Mouse (Mus musculus) intestine, embryonic 14.5 days (tissue): ENCODE data around the gene Tmem92. TPM values are rescaled to one million over a fixed set of nuclear protein-coding genes. Genes with fewer than 3 reads are reported as not detected.

Experiments
- polyA plus RNA-seq: library from polyadenylated mRNA; unstranded; fragments of >200 nt; fragmentation: Nextera tagmentation; extraction: Ambion mirVana; gene quantifications from 2 replicates; pipeline ENCODE4 v1.2.1, GENCODE M21; 2014

Tmem92 gene
- polyA plus RNA-seq, 1 experiment from 2014 or later: not detected

Other genes with a start within 250 kb of the Tmem92 start
- 2.9 and 3.8 TPM in 2 replicates for gene Rsad1, start 233.4 kb downstream of the Tmem92 start, polyA plus RNA-seq
- gene Chad, start 217.7 kb downstream of the Tmem92 start, polyA plus RNA-seq: 0.77 and 1.2 TPM in 2 replicates
- gene Acsf2, start 180.8 kb downstream of the Tmem92 start, polyA plus RNA-seq: 5.7 TPM in 2 replicates
- gene Lrrc59, start 152.9 kb downstream of the Tmem92 start, polyA plus RNA-seq: 168 and 180 TPM in 2 replicates
- gene Mrpl27, start 128.9 kb downstream of the Tmem92 start, polyA plus RNA-seq: 137 and 142 TPM in 2 replicates
- 25.2 and 26.0 TPM in 2 replicates for gene Eme1, start 128.7 kb downstream of the Tmem92 start, polyA plus RNA-seq
- 19.9 and 21.1 TPM in 2 replicates for gene Xylt2, start 105.2 kb downstream of the Tmem92 start, polyA plus RNA-seq
- 0.89 and 1.1 TPM in 2 replicates for gene Gm11541, start 78.2 kb downstream of the Tmem92 start, polyA plus RNA-seq
- gene Cdc34b, start 40.9 kb downstream of the Tmem92 start, polyA plus RNA-seq: 0.20 TPM in 1 of 2 replicates, not detected in the other
- 841 and 905 TPM in 2 replicates for gene Col1a1, start 153.5 kb upstream of the Tmem92 start, polyA plus RNA-seq
- not detected in 2 replicates for gene Hils1, start 184.9 kb upstream of the Tmem92 start, polyA plus RNA-seq
- gene Sgca, start 193.6 kb upstream of the Tmem92 start, polyA plus RNA-seq: 0.22 TPM in 1 of 2 replicates, not detected in the other
- gene Ppp1r9b, start 208.3 kb upstream of the Tmem92 start, polyA plus RNA-seq: 11.9 and 12.2 TPM in 2 replicates
- 20.3 and 22.1 TPM in 2 replicates for gene Samd14, start 227.2 kb upstream of the Tmem92 start, polyA plus RNA-seq